Mouse (Mus musculus): Measurements from ENCODE around the gene Lasp1.

GRCm38 (mm10) chr11:97883542-97883917, 84.7 kb downstream of the Lasp1 start:
- TF ChIP-seq POLR2A (IDR thresholded peaks at IDR 0.05; ENCODE audit: control insufficient read depth, extremely low read depth, insufficient read depth, low read length, poor library complexity) (no peak; the same call in 1 of the 2 replicates), CTCF (IDR thresholded peaks at IDR 0.05; ENCODE audit: borderline replicate concordance, control insufficient read depth, extremely low read depth, insufficient read depth, low read length, poor library complexity) (no peak)

Measured in thymus, adult 2 months (tissue).